Mouse (Mus musculus): ENCODE results near the gene Zfp365. TPM values are rescaled to one million over a fixed set of nuclear protein-coding genes. Genes with fewer than 3 reads are reported as not detected.

Zfp365 gene
- 2.1 and 2.4 TPM in 2 replicates for polyA plus RNA-seq (2015; fragmentation: Nextera tagmentation; extraction: Ambion mirVana)

- WGBS, result 1% methylated on average over 38 of the region's 43 CpGs
- Histone ChIP-seq H3K27me3 (0 out of 2 replicates have a peak, but pooled peaks cover 3% of the 10 kb centered on the region), H3K9me3 (0 out of 2 replicates have a peak, but pooled peaks cover 3% of the 10 kb centered on the region), H3K36me3 (peaks cover 6% of the 10 kb centered on the region; the same call in 1 of the 2 replicates), H3K4me2 (peak within 1 kb of the TSS; percentile 95), H3K9ac (peak within 1 kb of the TSS; percentile 83), H3K4me1 (replicated peaks) (peaks cover 9% of the 10 kb centered on the region), H3K4me3 (peak within 1 kb of the TSS; percentile 69), H3K27ac (peak within 1 kb of the TSS; percentile 26; the same call in 1 of the 2 replicates)
- peak; percentile 96 for ATAC-seq (ENCODE audit: low FRiP score)
Measured at GRCm38 (mm10) chr10:67912337-67912776, at the start of gene Zfp365. Gene Zfp365 (minus strand): TSS chr10:67912662.

GRCm38 (mm10) chr10:67959982-67960381 is 47.5 kb upstream of the Zfp365 start:
- Histone ChIP-seq H3K4me2 (no peak overlapping the region), H3K4me1 (replicated peaks) (peaks cover 5% of the 10 kb centered on the region; the same call in 1 of the 2 replicates), H3K27me3 (no peaks in the 10 kb centered on the region), H3K27ac (no peak overlapping the region), H3K36me3 (no peaks in the 10 kb centered on the region), H3K9me3 (no peaks in the 10 kb centered on the region), H3K4me3 (no peak overlapping the region), H3K9ac (no peak overlapping the region)
- whole genome bisulfite sequencing, result 64% methylated on average over 3 of the region's 3 CpGs
- no peak for ATAC-seq (ENCODE audit: low FRiP score)

- H3K4me3 ChIP-seq, result no peak overlapping the region
- ATAC-seq (ENCODE audit: low FRiP score), result no peak
- H3K27ac ChIP-seq, result no peak overlapping the region
- H3K36me3 ChIP-seq, result no peaks in the 10 kb centered on the region
- H3K27me3 ChIP-seq, result no peaks in the 10 kb centered on the region
- 93% methylated on average over 2 of the region's 2 CpGs for WGBS
- no peak overlapping the region for H3K9ac ChIP-seq
- no peaks in the 10 kb centered on the region for H3K4me1 ChIP-seq (replicated peaks)
- H3K9me3 ChIP-seq, result no peaks in the 10 kb centered on the region
- no peak overlapping the region for H3K4me2 ChIP-seq
Measured at GRCm38 (mm10) chr10:67955982-67956381, 43.5 kb upstream of the Zfp365 start.

- ATAC-seq (ENCODE audit: low FRiP score), result no peak
- Histone ChIP-seq H3K4me2 (no peak overlapping the region), H3K9ac (no peak overlapping the region), H3K4me1 (replicated peaks) (no peaks in the 10 kb centered on the region), H3K27ac (no peak overlapping the region), H3K4me3 (no peak overlapping the region), H3K9me3 (no peaks in the 10 kb centered on the region), H3K36me3 (no peaks in the 10 kb centered on the region), H3K27me3 (no peaks in the 10 kb centered on the region)
- WGBS, result 82% methylated on average over 4 of the region's 4 CpGs
Measured at GRCm38 (mm10) chr10:67951690-67952089, 39.2 kb upstream of the Zfp365 start.

GRCm38 (mm10) chr10:67950059-67950748 is 37.7 kb upstream of the Zfp365 start:
- Histone ChIP-seq H3K9me3 (no peaks in the 10 kb centered on the region), H3K27me3 (no peaks in the 10 kb centered on the region), H3K27ac (no peak overlapping the region), H3K4me2 (no peak overlapping the region), H3K36me3 (no peaks in the 10 kb centered on the region), H3K4me3 (no peak overlapping the region), H3K4me1 (replicated peaks) (no peaks in the 10 kb centered on the region), H3K9ac (no peak overlapping the region)
- ATAC-seq (ENCODE audit: low FRiP score), result no peak
- WGBS, result 86% methylated on average over 8 of the region's 8 CpGs

- no peak overlapping the region for H3K27ac ChIP-seq
- H3K27me3 ChIP-seq, result no peaks in the 10 kb centered on the region
- H3K36me3 ChIP-seq, result no peaks in the 10 kb centered on the region
- H3K4me2 ChIP-seq, result no peak overlapping the region
- H3K9me3 ChIP-seq, result no peaks in the 10 kb centered on the region
- ATAC-seq (ENCODE audit: low FRiP score), result no peak
- no peak overlapping the region for H3K4me3 ChIP-seq
- WGBS, result 90% methylated on average over 4 of the region's 4 CpGs
- H3K9ac ChIP-seq, result no peak overlapping the region
- H3K4me1 ChIP-seq (replicated peaks), result no peaks in the 10 kb centered on the region
Measured at GRCm38 (mm10) chr10:67943513-67943912, 31.1 kb upstream of the Zfp365 start.

- ATAC-seq (ENCODE audit: low FRiP score), result no peak
- H3K4me1 ChIP-seq (replicated peaks), result no peaks in the 10 kb centered on the region
- no peak overlapping the region for H3K4me3 ChIP-seq
- no peak overlapping the region for H3K27ac ChIP-seq
- 80% methylated on average over 12 of the region's 12 CpGs for WGBS
- H3K4me2 ChIP-seq, result no peak overlapping the region
- no peak overlapping the region for H3K9ac ChIP-seq
- no peaks in the 10 kb centered on the region for H3K9me3 ChIP-seq
- no peaks in the 10 kb centered on the region for H3K36me3 ChIP-seq
- H3K27me3 ChIP-seq, result no peaks in the 10 kb centered on the region
Measured at GRCm38 (mm10) chr10:67939546-67939945, 27.1 kb upstream of the Zfp365 start.

- no peak overlapping the region for H3K27ac ChIP-seq
- H3K36me3 ChIP-seq, result no peaks in the 10 kb centered on the region
- no peak overlapping the region for H3K9ac ChIP-seq
- H3K27me3 ChIP-seq, result no peaks in the 10 kb centered on the region
- ATAC-seq (ENCODE audit: low FRiP score), result no peak
- H3K4me1 ChIP-seq (replicated peaks), result no peaks in the 10 kb centered on the region
- no peaks in the 10 kb centered on the region for H3K9me3 ChIP-seq
- WGBS, result 90% methylated on average over 5 of the region's 5 CpGs
- no peak overlapping the region for H3K4me2 ChIP-seq
- H3K4me3 ChIP-seq, result no peak overlapping the region
Measured at GRCm38 (mm10) chr10:67937775-67938174, 25.3 kb upstream of the Zfp365 start.

- 77% methylated on average over 4 of the region's 4 CpGs for WGBS
- Histone ChIP-seq H3K27me3 (no peaks in the 10 kb centered on the region), H3K4me1 (replicated peaks) (no peaks in the 10 kb centered on the region), H3K27ac (no peak overlapping the region), H3K9me3 (no peaks in the 10 kb centered on the region), H3K4me2 (no peak overlapping the region), H3K4me3 (no peak overlapping the region), H3K9ac (no peak overlapping the region), H3K36me3 (no peaks in the 10 kb centered on the region)
- no peak for ATAC-seq (ENCODE audit: low FRiP score)
Measured at GRCm38 (mm10) chr10:67936944-67937343, 24.5 kb upstream of the Zfp365 start.

- H3K27me3 ChIP-seq, result no peaks in the 10 kb centered on the region
- H3K9me3 ChIP-seq, result no peaks in the 10 kb centered on the region
- no peaks in the 10 kb centered on the region for H3K4me1 ChIP-seq (replicated peaks)
- H3K4me2 ChIP-seq, result no peak overlapping the region
- no peak overlapping the region for H3K27ac ChIP-seq
- no peaks in the 10 kb centered on the region for H3K36me3 ChIP-seq
- WGBS, result 90% methylated on average over 11 of the region's 11 CpGs
- H3K4me3 ChIP-seq, result no peak overlapping the region
- no peak for ATAC-seq (ENCODE audit: low FRiP score)
- H3K9ac ChIP-seq, result no peak overlapping the region
Measured at GRCm38 (mm10) chr10:67932780-67933179, 20.3 kb upstream of the Zfp365 start.

GRCm38 (mm10) chr10:67931328-67931727 is 18.9 kb upstream of the Zfp365 start:
- no peaks in the 10 kb centered on the region for H3K9me3 ChIP-seq
- no peak for ATAC-seq (ENCODE audit: low FRiP score)
- H3K27ac ChIP-seq, result no peak overlapping the region
- no peaks in the 10 kb centered on the region for H3K27me3 ChIP-seq
- no peaks in the 10 kb centered on the region for H3K4me1 ChIP-seq (replicated peaks)
- H3K4me3 ChIP-seq, result no peak overlapping the region
- WGBS, result 88% methylated on average over 4 of the region's 4 CpGs
- H3K9ac ChIP-seq, result no peak overlapping the region
- H3K36me3 ChIP-seq, result no peaks in the 10 kb centered on the region
- no peak overlapping the region for H3K4me2 ChIP-seq

GRCm38 (mm10) chr10:67928584-67928983 is 16.1 kb upstream of the Zfp365 start:
- H3K36me3 ChIP-seq, result no peaks in the 10 kb centered on the region
- H3K27ac ChIP-seq, result no peak overlapping the region
- no peak overlapping the region for H3K4me3 ChIP-seq
- no peaks in the 10 kb centered on the region for H3K27me3 ChIP-seq
- H3K4me1 ChIP-seq (replicated peaks), result no peaks in the 10 kb centered on the region
- H3K9me3 ChIP-seq, result no peaks in the 10 kb centered on the region
- no peak overlapping the region for H3K4me2 ChIP-seq
- H3K9ac ChIP-seq, result no peak overlapping the region
- ATAC-seq (ENCODE audit: low FRiP score), result no peak
- 87% methylated on average over 7 of the region's 7 CpGs for WGBS

All from hindbrain, embryonic 13.5 days (tissue).